Mouse (Mus musculus) stomach, postnatal 0 days (tissue): Measurements from ENCODE around the gene Bnc2. TPM values are rescaled to one million over a fixed set of nuclear protein-coding genes. Genes with fewer than 3 reads are reported as not detected.

Source experiments
- ATAC-seq: fragments of 200-750 bp; cut with Nextera tagmentation; 2 replicates; pipeline ENCODE4 v1.8.0; 2017; ENCODE audit not compliant: low FRiP score, low TSS enrichment
- DNase-seq: peaks from one replicate; pipeline ENCODE4 v3.0.0-alpha.2; 2016; ENCODE audit warnings: low spot score
- H3K27ac ChIP-seq: fragments of 300-500 bp; sonication (generic); replicated peaks from 2 replicates; pipeline ENCODE4 v1.5.1; 2014; ENCODE audit warnings: mild to moderate bottlenecking, control low read depth
- H3K27me3 ChIP-seq: fragments of 300-500 bp; sonication (generic); 2 replicates; pipeline ENCODE4 v1.6.1; 2014; ENCODE audit warnings: low read length; ENCODE audit not compliant: control insufficient read depth, insufficient read depth
- H3K36me3 ChIP-seq: fragments of 300-500 bp; sonication (generic); 2 replicates; pipeline ENCODE4 v1.6.1; 2014; ENCODE audit warnings: low read length, mixed read lengths; ENCODE audit not compliant: control insufficient read depth, insufficient read depth
- H3K4me1 ChIP-seq: fragments of 300-500 bp; sonication (generic); replicated peaks from 2 replicates; pipeline ENCODE4 v1.6.1; 2014; ENCODE audit warnings: antibody characterized with exemption; ENCODE audit not compliant: control insufficient read depth, insufficient read depth
- H3K4me2 ChIP-seq: fragments of 300-500 bp; sonication (generic); replicated peaks from 2 replicates; pipeline ENCODE4 v1.6.1; 2014; ENCODE audit warnings: low read depth, mild to moderate bottlenecking, control low read depth, moderate library complexity
- H3K4me3 ChIP-seq: fragments of 300-500 bp; sonication (generic); 2 replicates; pipeline ENCODE4 v1.5.1; 2014; ENCODE audit warnings: low read depth, low read length, control low read depth
- H3K9ac ChIP-seq: fragments of 300-500 bp; sonication (generic); 2 replicates; pipeline ENCODE4 v1.6.1; 2014; ENCODE audit warnings: mild to moderate bottlenecking, low read length, control low read depth, mixed read lengths
- H3K9me3 ChIP-seq: fragments of 300-500 bp; sonication (generic); 2 replicates; pipeline ENCODE4 v1.6.1; 2016; ENCODE audit warnings: low read length; ENCODE audit not compliant: control insufficient read depth
- CTCF ChIP-seq: IDR thresholded peaks from 2 replicates; pipeline ENCODE4 v1.5.1; 2016; ENCODE audit warnings: antibody characterized with exemption, low read depth, mild to moderate bottlenecking, moderate library complexity
- EP300 ChIP-seq: optimal IDR thresholded peaks from 2 replicates; pipeline ENCODE3; 2016; ENCODE audit warnings: antibody characterized with exemption
- WGBS: fragments of 180-500 bp; shearing (Covaris S2); extraction: QIAGEN DNeasy Blood & Tissue Kit; methylation state at CpG from one replicate; pipeline ENCODE4 v1.1.7; 2014; 5-methylcytosine and 5-hydroxymethylcytosine counted together
- polyA plus RNA-seq: library from polyadenylated mRNA; unstranded; fragments of >200 nt; fragmentation: Nextera tagmentation; extraction: Ambion mirVana; gene quantifications from 2 replicates; pipeline ENCODE4 v1.2.1, GENCODE M21; 2015

The Bnc2 gene
- polyA plus RNA-seq, 1 experiment from 2014 or later: 5.8 TPM

- ATAC-seq (no peak), DNase-seq (no peak)
- Histone ChIP-seq H3K9me3 (no peaks in the 10 kb centered on the region), H3K36me3 (no peaks in the 10 kb centered on the region), H3K27me3 (no peaks in the 10 kb centered on the region), H3K4me2 (no peak overlapping the region), H3K27ac (no peak overlapping the region), H3K4me1 (no peaks in the 10 kb centered on the region), H3K9ac (no peak overlapping the region), H3K4me3 (no peak overlapping the region)
- 56% methylated on average over 7 of the region's 7 CpGs for WGBS
- TF ChIP-seq EP300: no peak
- no peak for TF ChIP-seq CTCF
Measured at GRCm38 (mm10) chr4:84449246-84450005, 225.6 kb downstream of the Bnc2 start.

- H3K27me3 ChIP-seq: no peaks in the 10 kb centered on the region
- no peak overlapping the region for H3K4me2 ChIP-seq
- no peaks in the 10 kb centered on the region for H3K36me3 ChIP-seq
- TF ChIP-seq CTCF (no peak), EP300 (no peak)
- H3K4me1 ChIP-seq: no peaks in the 10 kb centered on the region
- H3K9me3 ChIP-seq: no peaks in the 10 kb centered on the region
- no peak overlapping the region for H3K9ac ChIP-seq
- H3K27ac ChIP-seq: no peak overlapping the region
- DNase-seq (no peak), ATAC-seq (no peak)
- no peak overlapping the region for H3K4me3 ChIP-seq
- 96% methylated on average over 9 of the region's 9 CpGs for WGBS
Measured at GRCm38 (mm10) chr4:84433324-84433723, 241.8 kb downstream of the Bnc2 start.

- DNase-seq (no peak), ATAC-seq (peak; percentile 65; the same call in 1 of the 2 replicates)
- 55% methylated on average over 6 of the region's 6 CpGs for WGBS
- no peaks in the 10 kb centered on the region for H3K4me1 ChIP-seq
- H3K4me3 ChIP-seq: no peak overlapping the region
- no peak overlapping the region for H3K9ac ChIP-seq
- no peak overlapping the region for H3K27ac ChIP-seq
- no peak overlapping the region for H3K4me2 ChIP-seq
- TF ChIP-seq EP300 (no peak), CTCF (no peak)
- no peaks in the 10 kb centered on the region for H3K36me3 ChIP-seq
- no peaks in the 10 kb centered on the region for H3K27me3 ChIP-seq
- no peaks in the 10 kb centered on the region for H3K9me3 ChIP-seq
Measured at GRCm38 (mm10) chr4:84431677-84432515, 243.2 kb downstream of the Bnc2 start.

GRCm38 (mm10) chr4:84427955-84428354 lies 247.1 kb downstream of the Bnc2 start:
- no peak overlapping the region for H3K4me3 ChIP-seq
- no peak overlapping the region for H3K4me2 ChIP-seq
- H3K9me3 ChIP-seq: no peaks in the 10 kb centered on the region
- ATAC-seq: no peak
- WGBS: 68% methylated on average over 3 of the region's 3 CpGs
- TF ChIP-seq EP300 (no peak), CTCF (no peak)
- no peak overlapping the region for H3K9ac ChIP-seq
- no peaks in the 10 kb centered on the region for H3K4me1 ChIP-seq
- H3K36me3 ChIP-seq: no peaks in the 10 kb centered on the region
- DNase-seq: no peak
- H3K27ac ChIP-seq: no peak overlapping the region
- H3K27me3 ChIP-seq: no peaks in the 10 kb centered on the region

- Histone ChIP-seq H3K4me1 (no peaks in the 10 kb centered on the region), H3K4me2 (no peak overlapping the region), H3K9ac (no peak overlapping the region), H3K27ac (no peak overlapping the region), H3K9me3 (no peaks in the 10 kb centered on the region), H3K36me3 (no peaks in the 10 kb centered on the region), H3K4me3 (no peak overlapping the region), H3K27me3 (no peaks in the 10 kb centered on the region)
- ATAC-seq: no peak
- no peak for DNase-seq
- no peak for TF ChIP-seq EP300
- no peak for TF ChIP-seq CTCF
- WGBS: 89% methylated on average over 2 of the region's 2 CpGs
Measured at GRCm38 (mm10) chr4:84411431-84411830, 263.6 kb downstream of the Bnc2 start.
